Mouse (Mus musculus) forebrain, embryonic 10.5 days (tissue): ENCODE measurements around the gene Serinc3. TPM values are rescaled to one million over a fixed set of nuclear protein-coding genes. Genes with fewer than 3 reads are reported as not detected.
A peak's percentile ranks its signal among the peaks of the same experiment; 100 is the strongest.
"Not testable (repeated sequence)": the region's sequence is repeated elsewhere in the genome, so short reads cannot be mapped to it uniquely, and the experiment has no call there.

ENCODE experiments used
- DNase-seq: peaks from one replicate; pipeline ENCODE4 v3.0.0-alpha.2; 2017; ENCODE audit warnings: low spot score; ENCODE audit errors: extremely low spot score
- H3K27ac ChIP-seq: fragments of 300-500 bp; sonication (generic); 2 replicates; pipeline ENCODE4 v1.5.1; 2016; ENCODE audit warnings: mild to moderate bottlenecking
- H3K27me3 ChIP-seq: fragments of 300-500 bp; sonication (generic); 2 replicates; pipeline ENCODE4 v1.6.1; 2016; ENCODE audit warnings: mild to moderate bottlenecking; ENCODE audit not compliant: poor library complexity, severe bottlenecking
- H3K36me3 ChIP-seq: fragments of 300-500 bp; sonication (generic); replicated peaks from 2 replicates; pipeline ENCODE4 v1.6.1; 2016; ENCODE audit warnings: mild to moderate bottlenecking, moderate library complexity
- H3K4me1 ChIP-seq: fragments of 300-500 bp; sonication (generic); 2 replicates; pipeline ENCODE4 v1.6.1; 2016
- H3K4me3 ChIP-seq: fragments of 300-500 bp; sonication (generic); 2 replicates; pipeline ENCODE4 v1.5.1; 2016; ENCODE audit warnings: mild to moderate bottlenecking, moderate library complexity
- H3K9me3 ChIP-seq: fragments of 300-500 bp; sonication (generic); 2 replicates; pipeline ENCODE4 v1.6.1; 2016; ENCODE audit warnings: mild to moderate bottlenecking, moderate library complexity
- WGBS: fragments of 180-500 bp; shearing (Covaris S2); methylation state at CpG from one replicate; pipeline ENCODE4 v1.1.7; 2016; 5-methylcytosine and 5-hydroxymethylcytosine counted together
- polyA plus RNA-seq: library from polyadenylated mRNA; unstranded; fragments of >200 nt; fragmentation: Nextera tagmentation; extraction: Ambion mirVana; gene quantifications from 2 replicates; pipeline ENCODE4 v1.2.1, GENCODE M21; 2016

The Serinc3 gene
- 22.1 and 24.1 TPM in 2 replicates for polyA plus RNA-seq

- peak within 1 kb of the TSS; percentile 97 for H3K27ac ChIP-seq
- peaks cover 20% of the 10 kb centered on the region for H3K36me3 ChIP-seq
- no peaks in the 10 kb centered on the region for H3K9me3 ChIP-seq
- H3K4me3 ChIP-seq: peak within 1 kb of the TSS; percentile 96
- H3K4me1 ChIP-seq: peaks cover 23% of the 10 kb centered on the region
- H3K27me3 ChIP-seq: no peaks in the 10 kb centered on the region
- WGBS: under 1% methylated on average over 74 of the region's 74 CpGs
- peak; percentile 99 for DNase-seq
Measured at GRCm38 (mm10) chr2:163644575-163645385, at the start of gene Serinc3. Serinc3 (minus strand) TSS chr2:163645131.

- peaks cover 77% of the 10 kb centered on the region for H3K4me1 ChIP-seq
- 0 out of 2 replicates have a peak overlapping the region, but pooled peaks have one; percentile 56 for H3K27ac ChIP-seq
- H3K36me3 ChIP-seq: no peaks in the 10 kb centered on the region
- no peaks in the 10 kb centered on the region for H3K9me3 ChIP-seq
- DNase-seq: no peak
- no peaks in the 10 kb centered on the region for H3K27me3 ChIP-seq
- WGBS: 73% methylated on average over 9 of the region's 9 CpGs
- no peak overlapping the region for H3K4me3 ChIP-seq
Measured at GRCm38 (mm10) chr2:163693716-163694314, 48.9 kb upstream of the Serinc3 start.

GRCm38 (mm10) chr2:163692873-163693612 lies 48.1 kb upstream of the Serinc3 start:
- 85% methylated on average over 3 of the region's 3 CpGs for WGBS
- no peak for DNase-seq
- Histone ChIP-seq H3K9me3 (no peaks in the 10 kb centered on the region), H3K4me3 (no peak overlapping the region), H3K4me1 (peaks cover 69% of the 10 kb centered on the region), H3K36me3 (no peaks in the 10 kb centered on the region), H3K27ac (0 out of 2 replicates have a peak overlapping the region, but pooled peaks have one; percentile 56), H3K27me3 (no peaks in the 10 kb centered on the region)

GRCm38 (mm10) chr2:163691846-163692605 lies 47.1 kb upstream of the Serinc3 start:
- Histone ChIP-seq H3K4me3 (no peak overlapping the region), H3K9me3 (no peaks in the 10 kb centered on the region), H3K27me3 (no peaks in the 10 kb centered on the region), H3K27ac (no peak overlapping the region), H3K36me3 (no peaks in the 10 kb centered on the region), H3K4me1 (peaks cover 59% of the 10 kb centered on the region)
- DNase-seq: no peak
- 92% methylated on average over 6 of the region's 6 CpGs for WGBS

- Histone ChIP-seq H3K27ac (peak overlapping the region; percentile 72), H3K27me3 (no peaks in the 10 kb centered on the region), H3K9me3 (no peaks in the 10 kb centered on the region), H3K4me3 (no peak overlapping the region), H3K4me1 (peaks cover 49% of the 10 kb centered on the region), H3K36me3 (no peaks in the 10 kb centered on the region)
- no peak for DNase-seq
- 66% methylated on average over 8 of the region's 8 CpGs for WGBS
Measured at GRCm38 (mm10) chr2:163690409-163691304, 45.7 kb upstream of the Serinc3 start.

GRCm38 (mm10) chr2:163689771-163690170 lies 44.8 kb upstream of the Serinc3 start:
- Histone ChIP-seq H3K4me1 (peaks cover 47% of the 10 kb centered on the region), H3K27me3 (no peaks in the 10 kb centered on the region), H3K36me3 (no peaks in the 10 kb centered on the region), H3K4me3 (no peak overlapping the region), H3K27ac (no peak overlapping the region), H3K9me3 (no peaks in the 10 kb centered on the region)
- DNase-seq: no peak
- 91% methylated on average over 3 of the region's 3 CpGs for WGBS

GRCm38 (mm10) chr2:163688377-163688776 lies 43.4 kb upstream of the Serinc3 start:
- DNase-seq, H3K27ac ChIP-seq, H3K4me3 ChIP-seq, H3K9me3 ChIP-seq, H3K27me3 ChIP-seq, H3K36me3 ChIP-seq: not testable (repeated sequence)
- H3K4me1 ChIP-seq: peaks cover 39% of the 10 kb centered on the region
- 100% methylated on average over 1 of the region's 1 CpGs for WGBS

GRCm38 (mm10) chr2:163686886-163687285 lies 42.0 kb upstream of the Serinc3 start:
- DNase-seq: no peak
- H3K27ac ChIP-seq: no peak overlapping the region
- 90% methylated on average over 3 of the region's 3 CpGs for WGBS
- no peaks in the 10 kb centered on the region for H3K9me3 ChIP-seq
- H3K36me3 ChIP-seq: no peaks in the 10 kb centered on the region
- no peak overlapping the region for H3K4me3 ChIP-seq
- peaks cover 35% of the 10 kb centered on the region for H3K4me1 ChIP-seq
- H3K27me3 ChIP-seq: no peaks in the 10 kb centered on the region

- Histone ChIP-seq H3K4me3 (no peak overlapping the region), H3K9me3 (no peaks in the 10 kb centered on the region), H3K27me3 (no peaks in the 10 kb centered on the region), H3K27ac (no peak overlapping the region), H3K4me1 (peaks cover 36% of the 10 kb centered on the region), H3K36me3 (no peaks in the 10 kb centered on the region)
- WGBS: 90% methylated on average over 5 of the region's 5 CpGs
- no peak for DNase-seq
Measured at GRCm38 (mm10) chr2:163686233-163686632, 41.3 kb upstream of the Serinc3 start.

- 90% methylated on average over 6 of the region's 6 CpGs for WGBS
- no peak for DNase-seq
Measured at GRCm38 (mm10) chr2:163685761-163686200, 40.9 kb upstream of the Serinc3 start.

GRCm38 (mm10) chr2:163685287-163685686 lies 40.4 kb upstream of the Serinc3 start:
- WGBS: 82% methylated on average over 4 of the region's 4 CpGs
- Histone ChIP-seq H3K4me3 (no peak overlapping the region), H3K9me3 (no peaks in the 10 kb centered on the region), H3K27me3 (no peaks in the 10 kb centered on the region), H3K36me3 (no peaks in the 10 kb centered on the region), H3K4me1 (peaks cover 27% of the 10 kb centered on the region), H3K27ac (no peak overlapping the region)
- no peak for DNase-seq

More at GRCm38 (mm10) chr2:163685761-163686200, 40.9 kb upstream of the Serinc3 start:
- H3K4me1 ChIP-seq: peaks cover 32% of the 10 kb centered on the region
- H3K4me3 ChIP-seq: no peak overlapping the region
- H3K27me3 ChIP-seq: no peaks in the 10 kb centered on the region
- no peaks in the 10 kb centered on the region for H3K36me3 ChIP-seq
- no peak overlapping the region for H3K27ac ChIP-seq
- H3K9me3 ChIP-seq: no peaks in the 10 kb centered on the region
